Mouse (Mus musculus): Measurements from ENCODE around the gene Inafm1.

GRCm38 (mm10) chr7:16263015-16263787, 10.2 kb downstream of the Inafm1 start:
- TF ChIP-seq CTCF (IDR thresholded peaks at IDR 0.05; ENCODE audit: borderline replicate concordance, control insufficient read depth, extremely low read depth, insufficient read depth, low read length, poor library complexity) (no peak), POLR2A (IDR thresholded peaks at IDR 0.05; ENCODE audit: control insufficient read depth, extremely low read depth, insufficient read depth, low read length, poor library complexity) (no peak)

Measured in thymus, adult 2 months (tissue).